Mouse (Mus musculus): ENCODE data around the gene Taco1.

Gene Taco1

DNA sequence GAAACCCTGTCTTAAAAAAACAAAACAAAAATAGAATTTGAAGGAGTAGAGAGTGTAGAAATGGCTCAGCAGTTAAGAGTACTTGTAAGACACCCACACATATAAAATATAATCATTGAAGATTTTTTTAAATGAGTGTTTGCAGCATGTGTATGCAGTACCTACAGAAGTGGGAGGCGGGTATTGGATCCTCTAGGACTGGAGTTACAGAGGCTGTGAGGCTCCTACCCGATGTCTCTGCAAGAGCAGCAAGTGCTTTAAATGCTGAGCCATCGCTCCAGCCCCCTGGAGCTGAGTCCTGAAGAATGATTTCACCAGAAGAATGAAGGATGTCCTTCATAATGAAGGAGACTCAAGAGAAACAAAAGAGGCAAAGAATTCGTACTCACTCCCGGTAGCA lies 2.1 kb upstream of the Taco1 start:
- no peak for DNase-seq

DNA sequence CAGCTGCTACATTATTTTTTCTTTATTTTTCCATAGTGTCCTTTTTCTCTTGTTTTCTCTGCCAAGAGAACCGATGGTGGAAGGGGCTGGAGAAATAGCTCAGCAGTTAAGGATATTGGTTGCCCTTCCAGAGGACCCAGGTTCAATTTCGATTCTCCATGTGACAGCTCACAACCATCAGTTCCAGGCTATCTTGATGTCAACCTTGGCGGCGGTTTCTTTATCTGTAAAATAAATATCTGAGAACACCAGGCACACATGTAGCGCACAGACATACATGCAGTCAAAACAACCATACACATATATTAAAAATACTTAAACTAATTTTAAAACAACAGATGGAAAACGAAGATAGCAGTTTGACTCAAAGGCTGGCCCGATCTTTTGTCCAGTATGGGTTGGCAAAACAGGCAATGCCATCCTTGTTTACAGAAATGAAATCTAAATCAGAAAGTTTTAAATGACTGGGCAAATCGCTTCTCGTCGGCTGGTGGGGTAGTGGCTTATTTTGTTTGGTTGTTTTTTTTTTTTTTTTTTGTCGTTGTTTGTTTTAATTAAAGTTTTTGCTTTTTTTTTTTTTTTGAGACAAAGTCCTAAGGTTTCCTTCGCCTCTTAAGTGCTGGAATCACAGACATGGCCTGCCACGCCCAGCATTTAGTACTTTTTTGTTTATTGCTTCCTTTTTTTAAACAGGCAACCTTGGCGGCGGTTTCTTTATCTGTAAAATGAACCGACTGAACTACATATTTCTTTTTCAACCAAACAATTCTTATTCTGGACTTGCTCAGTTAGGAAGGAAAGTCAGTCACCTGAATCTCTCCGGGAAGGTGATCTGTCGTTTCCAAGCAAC lies 563 bp upstream of the Taco1 start:
- no peak for DNase-seq

DNA sequence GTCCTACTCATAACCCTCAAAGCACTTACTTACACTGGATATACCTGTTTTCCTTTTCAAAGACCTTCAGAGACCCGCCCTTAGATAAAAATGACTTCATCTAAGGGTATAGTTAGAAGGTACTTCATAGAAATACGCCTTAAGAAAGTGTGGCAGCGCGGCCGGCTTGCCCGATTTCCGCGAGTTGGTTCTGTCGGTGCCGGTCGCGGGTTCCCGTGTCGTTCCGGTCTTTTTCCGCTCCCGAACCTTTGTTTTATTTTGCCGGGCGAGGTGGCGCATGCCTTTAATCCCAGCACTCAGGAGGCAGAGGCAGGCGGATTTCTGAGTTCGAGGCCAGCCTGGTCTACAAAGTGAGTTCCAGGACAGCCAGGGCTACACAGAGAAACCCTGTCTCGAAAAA lies 755 bp downstream of the Taco1 start:
- peak; percentile 58 for DNase-seq

DNA sequence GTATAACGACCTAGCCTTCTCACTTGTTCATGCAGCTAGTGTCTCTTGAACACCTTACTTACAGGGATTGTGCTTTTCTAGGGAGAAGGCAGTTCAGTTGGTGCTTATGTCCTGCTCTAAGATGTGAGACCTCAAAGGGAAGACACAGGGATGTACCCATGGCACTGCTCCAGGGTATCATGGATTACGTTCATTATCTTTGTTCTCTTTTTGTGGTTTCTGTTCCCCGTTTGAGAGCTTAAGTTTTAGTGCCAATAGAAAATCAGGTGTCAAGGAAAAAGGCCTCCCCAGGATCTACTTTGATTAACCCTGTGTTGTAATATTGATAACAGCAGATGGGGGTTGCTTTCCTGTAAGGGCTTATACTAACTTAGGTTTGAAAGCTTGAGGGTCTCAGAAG lies 7.9 kb downstream of the Taco1 start:
- no peak for DNase-seq

DNA sequence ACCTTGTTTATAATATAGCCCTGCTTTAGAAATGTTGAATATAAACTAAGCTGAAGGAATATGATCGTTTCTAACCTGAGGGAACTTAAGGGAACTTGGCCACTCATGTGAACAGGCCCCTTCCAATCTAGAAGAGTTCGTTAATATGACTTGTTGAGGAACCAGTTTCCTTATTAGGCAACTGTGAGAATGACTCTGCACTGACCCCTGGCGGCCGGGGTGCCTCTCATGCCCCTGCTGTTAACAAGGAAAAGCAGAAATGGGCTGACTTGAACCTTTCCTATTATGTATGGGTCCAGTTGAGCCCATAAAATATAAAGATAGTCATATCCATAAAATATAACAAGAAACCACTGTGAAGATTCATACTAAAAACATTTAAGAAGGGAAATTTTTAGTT lies 10.5 kb downstream of the Taco1 start:
- DNase-seq: peak; percentile 85

DNA sequence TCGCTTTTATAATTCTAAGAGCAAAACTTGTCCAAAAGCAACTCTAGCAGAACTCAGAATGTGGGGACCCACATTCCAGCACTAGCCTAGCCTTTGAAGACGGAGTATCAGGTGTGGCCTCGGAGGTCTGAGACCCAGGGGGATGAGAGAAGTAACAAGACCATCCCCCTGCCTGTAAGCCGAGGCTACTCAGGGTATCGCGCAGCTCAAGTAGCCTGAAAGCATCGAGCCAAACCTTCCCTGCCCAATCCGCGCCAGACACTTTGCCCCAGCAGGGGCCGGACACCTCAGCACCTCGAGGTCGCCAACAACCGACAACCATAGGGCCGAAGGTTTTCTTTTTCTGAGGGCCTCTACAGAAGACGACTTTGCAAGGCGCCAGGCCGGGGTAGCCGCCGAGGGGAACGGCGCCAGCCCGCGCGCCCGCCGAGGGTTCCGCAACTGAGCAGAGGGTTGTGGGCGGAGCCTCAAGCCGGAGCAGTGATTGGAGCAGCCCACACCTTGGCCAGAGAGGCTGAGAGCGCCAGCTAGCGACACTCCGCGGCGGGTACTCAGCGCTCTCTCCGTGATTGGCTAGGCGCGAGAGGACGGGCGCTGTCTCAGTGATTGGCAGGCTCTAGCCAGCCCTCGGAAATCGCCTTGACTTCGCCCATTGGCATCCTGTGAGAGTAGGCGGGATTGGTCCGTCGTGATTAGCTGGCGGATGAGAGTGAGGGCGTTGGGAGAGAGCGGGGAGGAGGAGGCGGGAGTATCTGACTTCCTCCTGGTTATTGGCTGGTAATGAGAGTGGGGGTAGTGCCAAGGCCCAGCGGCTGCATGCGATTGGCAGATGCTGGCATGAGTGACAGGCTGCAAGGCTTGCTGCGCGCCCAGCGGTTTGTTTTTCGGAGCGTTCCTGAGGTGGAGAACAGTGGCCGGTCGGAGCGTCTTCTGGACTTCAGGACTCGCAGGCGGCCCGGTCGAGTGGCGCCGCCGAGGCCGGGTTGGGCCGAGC lies 18.1 kb downstream of the Taco1 start, which contains the start of gene Map3k3:
Map3k3 (plus strand) TSS at position 906 of the 994 bp plus-strand sequence.
- DNase-seq: peak; percentile 100

DNA sequence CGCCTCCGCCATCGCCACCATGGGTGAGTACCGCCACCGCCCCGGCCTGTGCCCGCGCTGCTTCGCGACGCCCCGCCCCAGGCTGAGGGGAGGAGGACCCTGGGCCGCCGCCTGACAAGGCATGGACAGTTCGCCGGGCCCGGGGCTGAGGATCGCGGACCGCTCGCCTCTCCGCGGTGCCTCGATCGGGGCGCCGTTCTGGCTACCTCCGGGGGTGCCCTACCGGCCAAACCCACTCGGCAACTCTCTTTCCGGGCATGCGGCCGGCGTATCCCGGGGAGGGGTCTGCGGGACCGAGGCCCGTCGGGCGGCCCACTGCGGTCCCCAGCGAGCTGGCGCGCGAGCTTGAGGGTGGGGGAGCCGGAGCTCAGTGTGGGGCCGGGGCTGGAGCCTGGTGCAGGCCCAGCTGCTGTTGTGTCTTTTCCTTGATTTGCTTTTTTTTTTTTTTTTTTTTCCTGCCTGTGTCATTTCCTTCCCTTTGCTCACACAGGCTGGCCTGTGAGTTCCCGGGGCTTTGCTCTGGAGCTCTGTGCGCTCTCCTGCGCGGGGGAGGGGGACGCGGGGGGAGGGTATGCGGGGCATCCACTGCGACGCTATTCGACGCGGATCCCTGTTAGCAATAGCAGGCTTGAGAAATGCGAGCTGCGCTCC lies 19.2 kb downstream of the Taco1 start:
- peak; percentile 89 for DNase-seq

DNA sequence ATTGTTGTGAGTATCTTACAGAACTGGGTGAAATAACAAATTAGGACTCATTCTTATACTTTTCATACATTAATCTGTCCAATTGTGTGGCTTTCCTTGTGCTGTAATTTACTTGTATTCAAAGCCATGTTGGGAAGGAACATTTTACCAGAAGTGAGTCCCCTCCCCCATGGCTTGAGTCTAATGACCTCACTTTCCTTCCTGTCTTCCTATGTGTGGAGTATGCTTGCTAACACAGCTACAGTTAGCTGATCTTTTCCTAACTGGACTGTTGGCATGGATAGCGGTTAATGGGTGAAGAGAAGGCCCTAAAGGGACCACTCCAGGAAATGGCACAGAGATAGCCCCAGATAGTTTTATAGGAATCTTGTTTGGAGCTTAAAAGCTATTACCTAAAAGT lies 32.4 kb downstream of the Taco1 start:
- DNase-seq: peak; percentile 42

DNA sequence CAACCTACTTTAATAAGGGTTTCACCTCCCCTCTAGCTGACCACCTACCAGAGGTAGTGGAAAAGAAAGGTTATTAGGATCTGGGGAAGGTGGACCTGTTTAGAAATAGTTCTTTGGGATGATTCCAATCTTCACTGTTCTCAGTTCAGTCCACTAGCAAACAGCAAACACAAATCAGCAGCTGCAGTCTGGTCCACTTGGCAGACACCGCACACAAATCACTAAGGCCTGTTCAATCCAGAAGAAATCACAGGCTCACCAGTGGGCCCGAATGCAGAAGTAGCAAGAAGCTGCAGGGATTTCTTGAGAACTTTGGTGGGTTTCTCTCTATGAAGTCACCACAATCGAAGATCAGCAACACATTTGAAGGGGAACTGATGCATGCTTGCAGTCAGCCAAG lies 37.0 kb downstream of the Taco1 start:
- no peak for DNase-seq

DNA sequence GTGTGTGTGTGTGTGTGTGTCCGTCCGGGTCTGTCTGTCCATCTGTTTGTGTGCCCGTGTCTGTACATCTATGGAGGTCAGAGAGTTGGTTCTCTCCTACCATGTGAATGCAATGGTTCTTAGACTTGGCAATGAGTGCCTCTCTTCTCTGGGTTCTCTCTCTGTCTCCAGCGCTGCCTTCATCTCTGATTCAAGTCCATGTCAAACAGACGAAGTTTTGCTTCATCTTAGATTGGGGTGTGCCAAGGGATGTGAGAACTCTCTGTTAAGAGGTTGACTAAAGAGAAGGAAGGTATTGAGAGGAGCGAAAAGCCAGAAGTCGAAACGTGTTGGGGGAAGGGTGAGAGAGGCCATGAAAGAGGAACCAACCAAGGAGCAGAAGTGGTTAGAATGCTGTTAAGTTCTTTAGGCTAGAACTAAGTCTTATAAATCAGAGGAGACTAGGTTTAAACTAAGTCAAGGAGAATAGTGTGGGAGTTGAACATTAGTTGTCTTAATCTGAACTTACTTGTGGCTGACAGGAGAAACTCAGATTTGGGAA lies 40.3 kb downstream of the Taco1 start:
- DNase-seq: peak; percentile 17

DNA sequence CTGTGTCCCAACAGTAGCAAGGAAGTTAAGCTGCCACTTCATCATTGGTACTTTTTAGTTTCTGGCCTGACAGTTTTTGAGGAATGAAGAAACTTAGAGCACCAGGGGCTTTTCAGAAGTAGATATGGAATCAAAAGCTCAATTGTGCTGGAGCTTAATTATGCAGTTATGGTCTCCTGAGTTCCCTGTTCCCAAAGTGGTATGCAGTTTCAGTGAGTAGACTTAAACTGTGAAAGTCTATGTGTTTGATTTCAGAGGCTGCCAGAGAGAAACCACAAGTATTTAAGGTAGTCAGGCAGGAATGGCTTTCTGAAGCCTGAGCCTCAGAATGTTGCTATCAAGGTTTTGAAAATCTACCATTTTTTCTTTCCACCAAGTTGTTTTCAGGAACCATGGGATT lies 45.8 kb downstream of the Taco1 start:
- no peak for DNase-seq

DNA sequence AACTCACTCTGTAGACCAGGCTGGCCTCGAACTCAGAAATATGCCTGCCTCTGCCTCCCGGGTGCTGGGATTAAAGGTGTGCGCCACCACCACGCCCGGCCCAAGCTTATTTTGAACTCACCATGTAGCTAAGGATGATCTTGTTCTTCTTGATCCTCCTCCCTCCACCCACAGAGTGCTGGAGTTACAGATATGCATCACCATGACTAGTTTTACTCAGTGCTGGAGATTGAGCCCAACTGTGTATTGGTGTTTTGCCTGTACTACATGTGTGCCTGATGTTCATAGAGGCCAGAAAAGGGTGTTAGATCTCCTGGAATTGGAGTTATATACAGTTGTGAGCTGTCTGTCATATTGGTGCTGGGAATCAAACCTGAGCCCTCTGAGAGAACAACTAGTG lies 56.4 kb downstream of the Taco1 start:
- DNase-seq: no peak

DNA sequence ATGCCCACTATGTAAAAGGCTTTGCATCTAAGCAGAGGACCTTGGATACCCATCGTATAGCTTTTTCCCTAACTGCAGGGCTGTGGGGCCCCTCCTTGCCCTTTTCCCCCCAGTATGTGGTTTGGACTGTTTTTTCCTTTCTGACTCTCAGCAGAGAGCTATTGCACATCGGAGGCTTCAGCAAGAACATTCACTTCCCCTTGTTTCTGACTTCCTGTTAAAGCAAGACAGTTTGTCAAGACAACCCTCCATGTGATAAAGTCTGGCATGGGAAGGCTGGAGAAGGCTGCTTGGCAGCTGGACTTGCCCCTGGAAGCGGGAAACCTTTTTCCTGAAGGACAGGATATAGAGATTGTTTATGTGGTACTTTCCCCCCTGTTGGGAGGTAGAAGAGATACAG lies 56.9 kb downstream of the Taco1 start:
- DNase-seq: peak; percentile 57

All from lung, postnatal 10 days (tissue).